Mouse (Mus musculus): Measurements from ENCODE around the gene Ttc16. TPM values are rescaled to one million over a fixed set of nuclear protein-coding genes. Genes with fewer than 3 reads are reported as not detected.

The Ttc16 gene
- polyA plus RNA-seq, 1 experiment: 132 TPM

- Histone ChIP-seq H3K27me3 (ENCODE audit: control insufficient read depth, insufficient read depth, low read length) (no peaks in the 10 kb centered on the region), H3K4me3 (ENCODE audit: control insufficient read depth, low read depth, low read length) (peak overlapping the region; percentile 94), H3K27ac (ENCODE audit: control insufficient read depth, insufficient read depth, low read depth, low read length) (peak overlapping the region; percentile 30), H3K36me3 (ENCODE audit: control insufficient read depth, insufficient read depth, low read length) (no peaks in the 10 kb centered on the region), H3K4me1 (ENCODE audit: control insufficient read depth, insufficient read depth, low read length) (peaks cover 2% of the 10 kb centered on the region; the same call in 1 of the 2 replicates)
- no peak for TF ChIP-seq POLR2A (IDR thresholded peaks at IDR 0.05; ENCODE audit: control insufficient read depth, low read depth, low read length)
- TF ChIP-seq CTCF (IDR thresholded peaks at IDR 0.05; ENCODE audit: control insufficient read depth, insufficient read depth, insufficient replicate concordance, low read depth, low read length): no peak
Observed at GRCm38 (mm10) chr2:32756674-32757055, 18.8 kb downstream of the Ttc16 start.

GRCm38 (mm10) chr2:32752181-32752580, 23.3 kb downstream of the Ttc16 start:
- H3K4me1 ChIP-seq (ENCODE audit: control insufficient read depth, insufficient read depth, low read length): peaks cover 7% of the 10 kb centered on the region
- TF ChIP-seq POLR2A (IDR thresholded peaks at IDR 0.05; ENCODE audit: control insufficient read depth, low read depth, low read length): no peak
- no peak for TF ChIP-seq CTCF (IDR thresholded peaks at IDR 0.05; ENCODE audit: control insufficient read depth, insufficient read depth, insufficient replicate concordance, low read depth, low read length)
- no peak overlapping the region for H3K4me3 ChIP-seq (ENCODE audit: control insufficient read depth, low read depth, low read length)
- H3K36me3 ChIP-seq (ENCODE audit: control insufficient read depth, insufficient read depth, low read length): no peaks in the 10 kb centered on the region
- H3K27ac ChIP-seq (ENCODE audit: control insufficient read depth, insufficient read depth, low read depth, low read length): no peak overlapping the region
- H3K27me3 ChIP-seq (ENCODE audit: control insufficient read depth, insufficient read depth, low read length): no peaks in the 10 kb centered on the region

GRCm38 (mm10) chr2:32751665-32752033, 23.8 kb downstream of the Ttc16 start:
- TF ChIP-seq CTCF (IDR thresholded peaks at IDR 0.05; ENCODE audit: control insufficient read depth, insufficient read depth, insufficient replicate concordance, low read depth, low read length) (no peak), POLR2A (IDR thresholded peaks at IDR 0.05; ENCODE audit: control insufficient read depth, low read depth, low read length) (no peak)

GRCm38 (mm10) chr2:32750887-32751664, 24.4 kb downstream of the Ttc16 start:
- Histone ChIP-seq H3K27ac (ENCODE audit: control insufficient read depth, insufficient read depth, low read depth, low read length) (no peak overlapping the region), H3K4me3 (ENCODE audit: control insufficient read depth, low read depth, low read length) (peak overlapping the region; percentile 72), H3K4me1 (ENCODE audit: control insufficient read depth, insufficient read depth, low read length) (peaks cover 7% of the 10 kb centered on the region), H3K27me3 (ENCODE audit: control insufficient read depth, insufficient read depth, low read length) (no peaks in the 10 kb centered on the region), H3K36me3 (ENCODE audit: control insufficient read depth, insufficient read depth, low read length) (no peaks in the 10 kb centered on the region)
- TF ChIP-seq POLR2A (IDR thresholded peaks at IDR 0.05; ENCODE audit: control insufficient read depth, low read depth, low read length) (no peak), CTCF (IDR thresholded peaks at IDR 0.05; ENCODE audit: control insufficient read depth, insufficient read depth, insufficient replicate concordance, low read depth, low read length) (no peak)

More at GRCm38 (mm10) chr2:32751665-32752033, 23.8 kb downstream of the Ttc16 start:
- Histone ChIP-seq H3K36me3 (ENCODE audit: control insufficient read depth, insufficient read depth, low read length) (no peaks in the 10 kb centered on the region), H3K27me3 (ENCODE audit: control insufficient read depth, insufficient read depth, low read length) (no peaks in the 10 kb centered on the region), H3K4me1 (ENCODE audit: control insufficient read depth, insufficient read depth, low read length) (peaks cover 7% of the 10 kb centered on the region), H3K4me3 (ENCODE audit: control insufficient read depth, low read depth, low read length) (peak overlapping the region; percentile 72; the same call in 1 of the 2 replicates), H3K27ac (ENCODE audit: control insufficient read depth, insufficient read depth, low read depth, low read length) (no peak overlapping the region)

GRCm38 (mm10) chr2:32750199-32750598, 25.2 kb downstream of the Ttc16 start:
- H3K27me3 ChIP-seq (ENCODE audit: control insufficient read depth, insufficient read depth, low read length): no peaks in the 10 kb centered on the region
- H3K4me3 ChIP-seq (ENCODE audit: control insufficient read depth, low read depth, low read length): no peak overlapping the region
- H3K4me1 ChIP-seq (ENCODE audit: control insufficient read depth, insufficient read depth, low read length): peaks cover 7% of the 10 kb centered on the region
- no peak for TF ChIP-seq CTCF (IDR thresholded peaks at IDR 0.05; ENCODE audit: control insufficient read depth, insufficient read depth, insufficient replicate concordance, low read depth, low read length)
- TF ChIP-seq POLR2A (IDR thresholded peaks at IDR 0.05; ENCODE audit: control insufficient read depth, low read depth, low read length): no peak
- H3K36me3 ChIP-seq (ENCODE audit: control insufficient read depth, insufficient read depth, low read length): no peaks in the 10 kb centered on the region
- no peak overlapping the region for H3K27ac ChIP-seq (ENCODE audit: control insufficient read depth, insufficient read depth, low read depth, low read length)

- Histone ChIP-seq H3K27ac (ENCODE audit: control insufficient read depth, insufficient read depth, low read depth, low read length) (no peak overlapping the region), H3K4me3 (ENCODE audit: control insufficient read depth, low read depth, low read length) (no peak overlapping the region), H3K36me3 (ENCODE audit: control insufficient read depth, insufficient read depth, low read length) (no peaks in the 10 kb centered on the region)
Observed at GRCm38 (mm10) chr2:32749082-32749481, 26.4 kb downstream of the Ttc16 start.

GRCm38 (mm10) chr2:32744272-32744982, 31.0 kb downstream of the Ttc16 start:
- Histone ChIP-seq H3K4me3 (ENCODE audit: control insufficient read depth, low read depth, low read length) (no peak overlapping the region), H3K27me3 (ENCODE audit: control insufficient read depth, insufficient read depth, low read length) (no peaks in the 10 kb centered on the region), H3K27ac (ENCODE audit: control insufficient read depth, insufficient read depth, low read depth, low read length) (no peak overlapping the region), H3K36me3 (ENCODE audit: control insufficient read depth, insufficient read depth, low read length) (no peaks in the 10 kb centered on the region), H3K4me1 (ENCODE audit: control insufficient read depth, insufficient read depth, low read length) (peaks cover 16% of the 10 kb centered on the region)
- TF ChIP-seq POLR2A (IDR thresholded peaks at IDR 0.05; ENCODE audit: control insufficient read depth, low read depth, low read length) (no peak), CTCF (IDR thresholded peaks at IDR 0.05; ENCODE audit: control insufficient read depth, insufficient read depth, insufficient replicate concordance, low read depth, low read length) (no peak)

More at GRCm38 (mm10) chr2:32749082-32749481, 26.4 kb downstream of the Ttc16 start:
- Histone ChIP-seq H3K4me1 (ENCODE audit: control insufficient read depth, insufficient read depth, low read length) (peaks cover 7% of the 10 kb centered on the region), H3K27me3 (ENCODE audit: control insufficient read depth, insufficient read depth, low read length) (no peaks in the 10 kb centered on the region)
- TF ChIP-seq POLR2A (IDR thresholded peaks at IDR 0.05; ENCODE audit: control insufficient read depth, low read depth, low read length): no peak
- TF ChIP-seq CTCF (IDR thresholded peaks at IDR 0.05; ENCODE audit: control insufficient read depth, insufficient read depth, insufficient replicate concordance, low read depth, low read length): no peak

Measured in testis, adult 2 months (tissue).